Comparison of ENCODE assay signal across 7 mouse cellular contexts in the genomic region with DNA sequence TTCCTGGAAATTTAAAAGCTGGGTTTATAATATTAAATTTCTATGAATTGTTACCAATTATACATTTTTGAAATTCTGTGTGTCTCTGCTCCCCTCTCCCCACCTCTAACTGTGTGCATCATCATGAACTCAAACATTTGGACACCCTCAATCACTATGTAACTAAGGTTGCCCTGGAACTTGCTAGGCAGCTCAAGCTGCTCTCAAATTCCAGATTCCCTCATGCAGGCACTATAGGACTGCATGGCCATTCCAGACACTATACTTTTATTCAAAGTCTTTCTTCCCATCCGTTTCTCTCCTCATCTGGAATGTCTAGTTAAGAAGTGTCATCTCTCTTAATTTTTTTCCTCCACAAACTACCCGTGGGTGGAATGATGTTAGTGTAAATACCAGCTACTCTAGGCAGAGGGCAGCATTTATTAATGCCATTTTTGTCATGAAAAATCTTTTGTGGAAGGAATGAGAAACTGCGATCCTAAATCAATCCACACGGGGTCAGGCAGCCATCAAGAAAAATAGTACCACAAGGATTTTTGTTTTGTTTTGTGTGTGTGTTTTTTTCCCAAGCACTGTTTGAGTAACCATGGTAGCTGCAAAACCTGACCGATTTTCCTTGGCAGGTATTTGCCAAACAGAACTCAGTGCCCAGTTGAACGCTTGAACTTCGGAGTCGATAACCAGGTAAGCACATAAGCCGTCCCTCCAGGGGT. TPM values are rescaled to one million over a fixed set of nuclear protein-coding genes. Genes with fewer than 3 reads are reported as not detected.
DNase-seq lines count a peak whose midpoint lies in the region; ATAC-seq and TF ChIP-seq lines count a peak whose summit lies in the region.

No protein-coding gene starts in this region.

- no peaks in the 10 kb centered on the region for H3K4me1 ChIP-seq in MEL (ENCODE audit: control insufficient read depth in 1 of 2, insufficient read depth in 2 of 2, low read length in 2 of 2)
- H3K4me1 ChIP-seq in embryonic facial prominence, embryonic 12.5 days = no peaks in the 10 kb centered on the region
- H3K4me1 ChIP-seq in hindbrain, embryonic 11.5 days (replicated peaks; ENCODE audit: control insufficient read depth, insufficient read depth, low read length) = no peaks in the 10 kb centered on the region
- H3K4me1 ChIP-seq in midbrain, embryonic 10.5 days = peaks cover 22% of the 10 kb centered on the region

- no peak for TF ChIP-seq POLR2A in MEL (IDR thresholded peaks at IDR 0.05; ENCODE audit: control insufficient read depth in 1 of 2, insufficient read depth in 1 of 2, low read depth in 1 of 2, low read length in 2 of 2, poor library complexity in 1 of 2)

- DNase-seq in MEL (ENCODE audit: low read depth, low spot score) = peak; percentile 41
- peak; percentile 51 for DNase-seq in adrenal gland, postnatal 14 days
- peak; percentile 71 for DNase-seq in hindbrain, embryonic 11.5 days (ENCODE audit: low spot score)
- peak; percentile 32 to 43 for DNase-seq in layer of hippocampus, postnatal 25 days (ENCODE audit: extremely low spot score in 1 of 2, low spot score in 1 of 2)
- DNase-seq in midbrain, embryonic 10.5 days (ENCODE audit: low spot score) = peak; percentile 39
- DNase-seq in yolk sac, embryonic 10.5 days (ENCODE audit: low spot score) = peak; percentile 19

- H3K4me2 ChIP-seq in embryonic facial prominence, embryonic 12.5 days (replicated peaks) = 0 out of 2 replicates have a peak overlapping the region, but pooled peaks have one; percentile 4
- H3K4me2 ChIP-seq in hindbrain, embryonic 11.5 days (replicated peaks; ENCODE audit: low read depth, low read length) = no peak overlapping the region

- H3K27me3 ChIP-seq in MEL (ENCODE audit: control insufficient read depth in 1 of 2, insufficient read depth in 2 of 2, low read length in 2 of 2) = no peaks in the 10 kb centered on the region; a peak in 1 of 4 replicates
- no peaks in the 10 kb centered on the region for H3K27me3 ChIP-seq in embryonic facial prominence, embryonic 12.5 days
- H3K27me3 ChIP-seq in hindbrain, embryonic 11.5 days (ENCODE audit: control insufficient read depth, insufficient read depth, low read length) = no peaks in the 10 kb centered on the region
- no peaks in the 10 kb centered on the region for H3K27me3 ChIP-seq in midbrain, embryonic 10.5 days (ENCODE audit: low read depth, poor library complexity, severe bottlenecking)

- TF ChIP-seq RAD21 in MEL (IDR thresholded peaks at IDR 0.05; ENCODE audit: low read depth, low read length) = peak; percentile 78

- no peak for ATAC-seq in embryonic facial prominence, embryonic 12.5 days (ENCODE audit: insufficient number of reproducible peaks, insufficient read depth, low FRiP score, low TSS enrichment)
- peak; percentile 47 for ATAC-seq in hindbrain, embryonic 11.5 days (ENCODE audit: low FRiP score)

- H3K9me3 ChIP-seq in MEL (replicated peaks; ENCODE audit: insufficient read depth, low read length) = no peaks in the 10 kb centered on the region
- H3K9me3 ChIP-seq in embryonic facial prominence, embryonic 12.5 days = no peaks in the 10 kb centered on the region
- no peaks in the 10 kb centered on the region for H3K9me3 ChIP-seq in hindbrain, embryonic 11.5 days (ENCODE audit: control insufficient read depth, low read length)
- H3K9me3 ChIP-seq in midbrain, embryonic 10.5 days (replicated peaks) = no peaks in the 10 kb centered on the region

- no peak for TF ChIP-seq EP300 in MEL (IDR thresholded peaks at IDR 0.05; ENCODE audit: low read depth in 1 of 2, low read length in 2 of 2)

- no peaks in the 10 kb centered on the region for H3K79me2 ChIP-seq in MEL (ENCODE audit: control insufficient read depth, insufficient read depth, low read length, poor library complexity)

- TF ChIP-seq CTCF in MEL (IDR thresholded peaks at IDR 0.05 in 2 of 3, conservative IDR thresholded peaks at IDR 0.05 in 1 of 3; ENCODE audit: control insufficient read depth in 1 of 3, insufficient read depth in 1 of 3, low read depth in 2 of 3, low read length in 3 of 3, poor library complexity in 1 of 3, severe bottlenecking in 1 of 3) = peak in 2 of 3 experiments; percentile 15 to 84; a peak in 3 of 6 replicates

- H3K27ac ChIP-seq in MEL (ENCODE audit: control insufficient read depth, low read depth, low read length) = no peak overlapping the region
- no peak overlapping the region for H3K27ac ChIP-seq in embryonic facial prominence, embryonic 12.5 days
- no peak overlapping the region for H3K27ac ChIP-seq in hindbrain, embryonic 11.5 days (ENCODE audit: low read depth, low read length)
- H3K27ac ChIP-seq in midbrain, embryonic 10.5 days (replicated peaks) = 0 out of 2 replicates have a peak overlapping the region, but pooled peaks have one; percentile 34

- WGBS in embryonic facial prominence, embryonic 12.5 days = 42% methylated on average over 9 of the region's 9 CpGs
- 43% methylated on average over 9 of the region's 9 CpGs for WGBS in hindbrain, embryonic 11.5 days
- 47% methylated on average over 9 of the region's 9 CpGs for WGBS in midbrain, embryonic 10.5 days

- no peak overlapping the region for H3K4me3 ChIP-seq in MEL (ENCODE audit: control insufficient read depth in 1 of 2, insufficient read depth in 1 of 2, low read depth in 2 of 2, low read length in 2 of 2)
- H3K4me3 ChIP-seq in embryonic facial prominence, embryonic 12.5 days = no peak overlapping the region
- H3K4me3 ChIP-seq in hindbrain, embryonic 11.5 days (ENCODE audit: low read depth, low read length) = no peak overlapping the region
- H3K4me3 ChIP-seq in midbrain, embryonic 10.5 days = no peak overlapping the region

- no peak overlapping the region for H3K9ac ChIP-seq in MEL (ENCODE audit: control insufficient read depth, low read depth, low read length, poor library complexity, severe bottlenecking)
- H3K9ac ChIP-seq in embryonic facial prominence, embryonic 12.5 days = no peak overlapping the region
- H3K9ac ChIP-seq in hindbrain, embryonic 11.5 days (ENCODE audit: low read depth, low read length) = no peak overlapping the region

- no peaks in the 10 kb centered on the region for H3K36me3 ChIP-seq in MEL (ENCODE audit: control insufficient read depth in 1 of 2, insufficient read depth in 2 of 2, low read length in 2 of 2)
- no peaks in the 10 kb centered on the region for H3K36me3 ChIP-seq in embryonic facial prominence, embryonic 12.5 days
- no peaks in the 10 kb centered on the region for H3K36me3 ChIP-seq in hindbrain, embryonic 11.5 days (ENCODE audit: control insufficient read depth, insufficient read depth, low read length)
- H3K36me3 ChIP-seq in midbrain, embryonic 10.5 days = no peaks in the 10 kb centered on the region

TF ChIP-seq in MEL, 35 proteins besides CTCF, POLR2A, EP300 and RAD21 (continues in another document):
- TF ChIP-seq GATA1 (IDR thresholded peaks at IDR 0.05; ENCODE audit: low read depth, low read length) (no peak), SMC3 (IDR thresholded peaks at IDR 0.05; ENCODE audit: low read depth, low read length) (peak; percentile 80), CHD1 (IDR thresholded peaks at IDR 0.05; ENCODE audit: low read depth, low read length) (no peak), RCOR1 (IDR thresholded peaks at IDR 0.05; ENCODE audit: low read depth, low read length) (no peak), ZC3H11A (IDR thresholded peaks at IDR 0.05; ENCODE audit: low read depth, low read length) (peak; percentile 73), USF2 (IDR thresholded peaks at IDR 0.05; ENCODE audit: borderline replicate concordance in 1 of 2, insufficient read depth in 1 of 2, low read depth in 1 of 2, low read length in 2 of 2) (no peak)

RNA-seq across cellular contexts. Expression of a gene that starts 13.7 kb away (rescaled TPM):
- 0.19 and 0.20 TPM in 2 replicates for total RNA-seq in MEL (2012; rRNA removed)
- polyA plus RNA-seq in MEL (2012; ENCODE audit: insufficient read depth in 1 of 2, insufficient read length in 2 of 2, low read depth in 1 of 2, low replicate concordance in 2 of 2, missing spikeins in 1 of 2) = 1 to 10 TPM in 1 of 2 experiments, not detected in 1; 1.1 TPM
- 5.3 and 6.2 TPM in 2 replicates for total RNA-seq in adrenal gland, postnatal 14 days (2021)
- polyA plus RNA-seq in embryonic facial prominence, embryonic 12.5 days (2016; fragmentation: Nextera tagmentation; extraction: Ambion mirVana) = 3.2 and 3.4 TPM in 2 replicates
- polyA plus RNA-seq in hindbrain, embryonic 11.5 days (2014; fragmentation: Nextera tagmentation; extraction: Ambion mirVana) = 1.4 and 2.4 TPM in 2 replicates
- total RNA-seq in layer of hippocampus, postnatal 25 days (2021) = 1 to 10 TPM; 2.6 to 3.1 TPM
- polyA plus RNA-seq in midbrain, embryonic 10.5 days (2016; fragmentation: Nextera tagmentation; extraction: Ambion mirVana) = 2.7 and 3.1 TPM in 2 replicates

RNA-seq across cellular contexts. Expression of a gene that starts 15.3 kb away (rescaled TPM):
- total RNA-seq in MEL (2012; rRNA removed) = not detected in 2 replicates
- not detected for polyA plus RNA-seq in MEL (2012; ENCODE audit: insufficient read depth in 1 of 2, insufficient read length in 2 of 2, low read depth in 1 of 2, low replicate concordance in 2 of 2, missing spikeins in 1 of 2)
- 0.26 TPM in 1 of 2 replicates, not detected in the other for total RNA-seq in adrenal gland, postnatal 14 days (2021)
- polyA plus RNA-seq in embryonic facial prominence, embryonic 12.5 days (2016; fragmentation: Nextera tagmentation; extraction: Ambion mirVana) = 0.14 TPM in 1 of 2 replicates, not detected in the other
- polyA plus RNA-seq in hindbrain, embryonic 11.5 days (2014; fragmentation: Nextera tagmentation; extraction: Ambion mirVana) = 0.08 TPM in 1 of 2 replicates, not detected in the other
- total RNA-seq in layer of hippocampus, postnatal 25 days (2021) = not detected
- not detected in 2 replicates for polyA plus RNA-seq in midbrain, embryonic 10.5 days (2016; fragmentation: Nextera tagmentation; extraction: Ambion mirVana)

RNA-seq across cellular contexts. Expression of a gene that starts 16.2 kb away (rescaled TPM):
- total RNA-seq in MEL (2012; rRNA removed) = not detected in 2 replicates
- under 1 TPM in 1 of 2 experiments, not detected in 1; 0.13 TPM for polyA plus RNA-seq in MEL (2012; ENCODE audit: insufficient read depth in 1 of 2, insufficient read length in 2 of 2, low read depth in 1 of 2, low replicate concordance in 2 of 2, missing spikeins in 1 of 2)
- total RNA-seq in adrenal gland, postnatal 14 days (2021) = not detected in 2 replicates
- 1.0 and 1.1 TPM in 2 replicates for polyA plus RNA-seq in embryonic facial prominence, embryonic 12.5 days (2016; fragmentation: Nextera tagmentation; extraction: Ambion mirVana)
- 1.4 and 1.9 TPM in 2 replicates for polyA plus RNA-seq in hindbrain, embryonic 11.5 days (2014; fragmentation: Nextera tagmentation; extraction: Ambion mirVana)
- total RNA-seq in layer of hippocampus, postnatal 25 days (2021) = not detected
- 0.84 and 1.4 TPM in 2 replicates for polyA plus RNA-seq in midbrain, embryonic 10.5 days (2016; fragmentation: Nextera tagmentation; extraction: Ambion mirVana)

RNA-seq across cellular contexts. Expression of a gene that starts 59.8 kb away (rescaled TPM):
- not detected in 2 replicates for total RNA-seq in MEL (2012; rRNA removed)
- polyA plus RNA-seq in MEL (2012; ENCODE audit: insufficient read depth in 1 of 2, insufficient read length in 2 of 2, low read depth in 1 of 2, low replicate concordance in 2 of 2, missing spikeins in 1 of 2) = not detected
- not detected in 2 replicates for total RNA-seq in adrenal gland, postnatal 14 days (2021)
- polyA plus RNA-seq in embryonic facial prominence, embryonic 12.5 days (2016; fragmentation: Nextera tagmentation; extraction: Ambion mirVana) = not detected in 2 replicates
- not detected in 2 replicates for polyA plus RNA-seq in hindbrain, embryonic 11.5 days (2014; fragmentation: Nextera tagmentation; extraction: Ambion mirVana)
- not detected for total RNA-seq in layer of hippocampus, postnatal 25 days (2021)
- not detected in 2 replicates for polyA plus RNA-seq in midbrain, embryonic 10.5 days (2016; fragmentation: Nextera tagmentation; extraction: Ambion mirVana)

Comparison
In these comparisons a context has a peak if more than half of its experiments do, and no peak if none do; other contexts are left out.
1. DNase-seq: peak in every context shown above with its lines; median percentile 71 in hindbrain, embryonic 11.5 days; 51 in adrenal gland, postnatal 14 days; 41 in MEL; 39 in midbrain, embryonic 10.5 days; 38 in layer of hippocampus, postnatal 25 days; 19 in yolk sac, embryonic 10.5 days.